6 mouse cellular contexts compared by ENCODE assay signal in the genomic region with DNA sequence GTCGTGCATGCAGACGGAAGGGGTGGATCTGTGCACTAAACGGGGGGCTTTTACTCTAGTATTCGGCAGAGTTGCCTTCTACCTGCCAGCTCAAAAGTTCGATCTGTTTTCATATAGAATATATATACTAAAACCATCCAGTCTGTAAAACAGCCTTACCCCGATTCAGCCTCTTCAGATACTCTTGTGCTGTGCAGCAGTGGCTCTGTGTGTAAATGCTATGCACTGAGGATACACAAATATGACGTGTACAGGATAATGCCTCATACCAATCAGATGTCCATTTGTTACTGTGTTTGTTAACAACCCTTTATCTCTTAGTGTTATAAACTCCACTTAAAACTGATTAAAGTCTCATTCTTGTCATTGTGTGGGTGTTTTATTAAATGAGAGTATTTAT.
A peak's percentile ranks its signal among the peaks of the same experiment; 100 is the strongest.
ATAC-seq and TF ChIP-seq lines count a peak whose summit lies in the region.
"Not testable (repeated sequence)": the region's sequence is repeated elsewhere in the genome, so short reads cannot be mapped to it uniquely, and the experiment has no call there.

No protein-coding gene starts in this region.

- H3K9me3 ChIP-seq in intestine, postnatal 0 days (ENCODE audit: control insufficient read depth); stomach, embryonic 16.5 days (replicated peaks; ENCODE audit: control insufficient read depth, low read length): not testable (repeated sequence)

- H3K4me1 ChIP-seq in intestine, postnatal 0 days (replicated peaks; ENCODE audit: control insufficient read depth, insufficient read depth, low read length); stomach, embryonic 16.5 days (ENCODE audit: control insufficient read depth, insufficient read depth, low read length): not testable (repeated sequence)

- not testable (repeated sequence) for TF ChIP-seq CTCF in intestine, postnatal 0 days (IDR thresholded peaks at IDR 0.05; ENCODE audit: low read depth)

- H3K4me3 ChIP-seq in intestine, postnatal 0 days (ENCODE audit: low read depth, low read length); stomach, embryonic 16.5 days (replicated peaks; ENCODE audit: low read length): not testable (repeated sequence)

- H3K27me3 ChIP-seq in intestine, postnatal 0 days (replicated peaks; ENCODE audit: control insufficient read depth, insufficient read depth, low read length); stomach, embryonic 16.5 days (ENCODE audit: control insufficient read depth, insufficient read depth, low read length): not testable (repeated sequence)

- H3K4me2 ChIP-seq in intestine, postnatal 0 days (replicated peaks; ENCODE audit: low read depth); stomach, embryonic 16.5 days (ENCODE audit: low read depth, low read length): not testable (repeated sequence)

- not testable (repeated sequence) for H3K9ac ChIP-seq in intestine, postnatal 0 days (ENCODE audit: low read depth, low read length); stomach, embryonic 16.5 days (ENCODE audit: low read length)

- not testable (repeated sequence) for H3K27ac ChIP-seq in intestine, postnatal 0 days (ENCODE audit: low read depth, low read length); stomach, embryonic 16.5 days (ENCODE audit: low read length)

- peaks cover 12% of the 10 kb centered on the region for H3K36me3 ChIP-seq in intestine, postnatal 0 days (ENCODE audit: control insufficient read depth, insufficient read depth)
- H3K36me3 ChIP-seq in stomach, embryonic 16.5 days (ENCODE audit: control insufficient read depth, insufficient read depth, low read length), result not testable (repeated sequence)

- peak; percentile 72 for ATAC-seq in erythroblast, adult 5-6 weeks (replicated peaks; ENCODE audit: low FRiP score, poor library complexity, severe bottlenecking)
- 0 out of 2 replicates have a peak, but pooled peaks have one; percentile 25 for ATAC-seq in granulocyte monocyte progenitor cell, adult 5-6 weeks (replicated peaks; ENCODE audit: poor library complexity, severe bottlenecking)
- peak; percentile 33 for ATAC-seq in intestine, postnatal 0 days
- peak; percentile 47; the same call in 1 of the 2 replicates for ATAC-seq in megakaryocyte-erythroid progenitor cell, adult 5-6 weeks (replicated peaks; ENCODE audit: low FRiP score, low TSS enrichment, poor library complexity, severe bottlenecking)
- 0 out of 2 replicates have a peak, but pooled peaks have one; percentile 33 for ATAC-seq in neutrophil, adult 5-6 weeks (ENCODE audit: extremely low read depth, insufficient number of reproducible peaks, low FRiP score, poor library complexity, severe bottlenecking)
- 0 out of 2 replicates have a peak, but pooled peaks have one; percentile 10 for ATAC-seq in stomach, embryonic 16.5 days (ENCODE audit: insufficient read depth, low FRiP score)

- WGBS in intestine, postnatal 0 days, result no CpG with 5 or more reads among the region's 7 CpGs
- WGBS in stomach, embryonic 16.5 days, result no CpG with 5 or more reads among the region's 7 CpGs

Comparison
In these comparisons a context has a peak if more than half of its experiments do, and no peak if none do; other contexts are left out.
1. ATAC-seq: peak in every context shown above with its lines; median percentile 72 in erythroblast, adult 5-6 weeks; 47 in megakaryocyte-erythroid progenitor cell, adult 5-6 weeks; 33 in intestine, postnatal 0 days; 33 in neutrophil, adult 5-6 weeks; 25 in granulocyte monocyte progenitor cell, adult 5-6 weeks; 10 in stomach, embryonic 16.5 days.